Mouse (Mus musculus) thymus, adult 2 months (tissue): Measurements from ENCODE around the gene Araf. TPM values are rescaled to one million over a fixed set of nuclear protein-coding genes. Genes with fewer than 3 reads are reported as not detected.
"Not testable (repeated sequence)": the region's sequence is repeated elsewhere in the genome, so short reads cannot be mapped to it uniquely, and the experiment has no call there.

ENCODE experiments used
- DNase-seq: peaks from one replicate; pipeline ENCODE4 v3.0.0; 2021
- H3K27ac ChIP-seq: fragments of 200-500 bp; 2 replicates; pipeline ENCODE4 v1.5.1; 2012; ENCODE audit warnings: low read length, control low read depth; ENCODE audit not compliant: control insufficient read depth, insufficient read depth
- H3K27me3 ChIP-seq: fragments of 200-500 bp; 2 replicates; pipeline ENCODE4 v1.6.1; 2012; ENCODE audit warnings: mild to moderate bottlenecking, low read length, moderate library complexity, mixed read lengths; ENCODE audit not compliant: control insufficient read depth, insufficient read depth
- H3K36me3 ChIP-seq: fragments of 200-500 bp; 2 replicates; pipeline ENCODE4 v1.6.1; 2012; ENCODE audit warnings: mild to moderate bottlenecking, low read length, moderate library complexity; ENCODE audit not compliant: control insufficient read depth, insufficient read depth
- H3K4me1 ChIP-seq: fragments of 200-500 bp; replicated peaks from 2 replicates; pipeline ENCODE4 v1.6.1; 2012; ENCODE audit warnings: low read length; ENCODE audit not compliant: control insufficient read depth, insufficient read depth
- H3K4me3 ChIP-seq: fragments of 200-500 bp; 2 replicates; pipeline ENCODE4 v1.5.1; 2012; ENCODE audit warnings: mild to moderate bottlenecking, low read length, control low read depth, moderate library complexity; ENCODE audit not compliant: control insufficient read depth, insufficient read depth
- CTCF ChIP-seq: fragments of 200-500 bp; IDR thresholded peaks from 2 replicates; pipeline ENCODE4 v1.5.1; 2012; ENCODE audit warnings: mild to moderate bottlenecking, control low read depth, low read length, moderate library complexity, borderline replicate concordance; ENCODE audit not compliant: control insufficient read depth, poor library complexity, insufficient read depth; ENCODE audit errors: extremely low read depth
- POLR2A ChIP-seq: fragments of 200-500 bp; IDR thresholded peaks from 2 replicates; pipeline ENCODE4 v1.6.1; 2012; ENCODE audit warnings: mild to moderate bottlenecking, low read length, control low read depth, moderate library complexity; ENCODE audit not compliant: control insufficient read depth, poor library complexity, insufficient read depth; ENCODE audit errors: extremely low read depth
- WGBS: fragments of 180-500 bp; shearing (Covaris S2); methylation state at CpG from one replicate; pipeline ENCODE4 v1.1.7; 2018; 5-methylcytosine and 5-hydroxymethylcytosine counted together
- polyA plus RNA-seq: library from polyadenylated mRNA; depleted of rRNA; stranded (reverse); fragments of >200 nt; gene quantifications from 2 replicates; pipeline ENCODE4 v1.2.3, GENCODE M21; 2012

Gene Araf
- polyA plus RNA-seq, 1 experiment, result 224 TPM

GRCm38 (mm10) chrX:20787309-20787708 lies 10.3 kb upstream of the Araf start:
- TF ChIP-seq CTCF (no peak), POLR2A (no peak)
- Histone ChIP-seq H3K36me3 (no peaks in the 10 kb centered on the region), H3K4me1 (no peaks in the 10 kb centered on the region), H3K27me3 (no peaks in the 10 kb centered on the region), H3K27ac (no peak overlapping the region), H3K4me3 (no peak overlapping the region)
- WGBS, result 81% methylated on average over 2 of the region's 2 CpGs
- DNase-seq, result no peak

DNA sequence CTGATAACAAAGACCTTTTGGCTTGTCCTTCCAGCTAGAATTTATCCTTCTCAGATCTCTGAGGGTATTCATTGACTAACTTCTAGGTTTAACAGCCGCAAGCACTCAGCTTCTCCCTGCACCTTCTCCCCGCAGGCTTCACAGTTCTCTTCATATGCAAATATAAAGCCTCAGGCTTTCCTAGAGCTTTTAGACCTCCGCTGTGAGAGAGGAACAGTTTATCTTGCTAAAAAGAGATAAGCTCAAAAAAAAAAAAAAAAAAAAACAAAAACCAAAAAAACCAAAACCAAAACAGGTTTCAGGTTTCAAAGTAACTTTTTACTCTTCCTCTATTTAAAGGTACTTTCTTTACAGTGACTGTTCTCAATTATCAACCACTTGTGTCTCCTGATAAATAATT lies 5.2 kb upstream of the Araf start:
- 52% methylated on average over 3 of the region's 3 CpGs for WGBS
- TF ChIP-seq CTCF (no peak), POLR2A (no peak)
- Histone ChIP-seq H3K27ac (no peak overlapping the region), H3K4me1 (no peaks in the 10 kb centered on the region), H3K27me3 (no peaks in the 10 kb centered on the region), H3K36me3 (no peaks in the 10 kb centered on the region), H3K4me3 (no peak overlapping the region)
- DNase-seq, result no peak

DNA sequence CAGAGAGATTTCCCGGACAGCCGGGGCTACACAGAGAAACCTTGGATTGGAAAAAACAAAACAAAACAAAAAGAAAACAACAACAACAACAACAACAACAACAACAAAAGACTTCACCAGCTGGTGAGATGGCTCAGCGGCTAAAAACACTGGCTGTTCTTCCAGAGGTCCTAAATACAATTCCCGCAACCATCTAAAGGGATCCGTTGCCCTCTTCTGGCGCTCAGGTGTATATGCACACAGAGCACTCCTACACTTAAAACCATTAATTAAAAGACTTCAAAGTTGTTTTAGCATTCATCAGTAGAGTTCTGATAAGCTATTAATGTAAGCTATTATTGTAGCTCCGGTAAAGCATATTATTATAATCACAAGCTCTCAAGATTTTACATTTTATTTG lies 4.4 kb upstream of the Araf start:
- H3K27ac ChIP-seq, result no peak overlapping the region
- H3K4me1 ChIP-seq, result peaks cover 6% of the 10 kb centered on the region; the same call in 1 of the 2 replicates
- H3K27me3 ChIP-seq, result no peaks in the 10 kb centered on the region
- TF ChIP-seq POLR2A (no peak), CTCF (no peak)
- H3K36me3 ChIP-seq, result no peaks in the 10 kb centered on the region
- WGBS, result 83% methylated on average over 7 of the region's 7 CpGs
- H3K4me3 ChIP-seq, result no peak overlapping the region
- DNase-seq, result no peak

GRCm38 (mm10) chrX:20794229-20794628 lies 3.4 kb upstream of the Araf start:
- Histone ChIP-seq H3K4me1 (peaks cover 9% of the 10 kb centered on the region; the same call in 1 of the 2 replicates), H3K36me3 (no peaks in the 10 kb centered on the region), H3K27me3 (no peaks in the 10 kb centered on the region), H3K27ac (no peak overlapping the region), H3K4me3 (no peak overlapping the region)
- TF ChIP-seq POLR2A, result no peak
- no peak for TF ChIP-seq CTCF
- no peak for DNase-seq
- WGBS, result 91% methylated on average over 5 of the region's 5 CpGs

DNA sequence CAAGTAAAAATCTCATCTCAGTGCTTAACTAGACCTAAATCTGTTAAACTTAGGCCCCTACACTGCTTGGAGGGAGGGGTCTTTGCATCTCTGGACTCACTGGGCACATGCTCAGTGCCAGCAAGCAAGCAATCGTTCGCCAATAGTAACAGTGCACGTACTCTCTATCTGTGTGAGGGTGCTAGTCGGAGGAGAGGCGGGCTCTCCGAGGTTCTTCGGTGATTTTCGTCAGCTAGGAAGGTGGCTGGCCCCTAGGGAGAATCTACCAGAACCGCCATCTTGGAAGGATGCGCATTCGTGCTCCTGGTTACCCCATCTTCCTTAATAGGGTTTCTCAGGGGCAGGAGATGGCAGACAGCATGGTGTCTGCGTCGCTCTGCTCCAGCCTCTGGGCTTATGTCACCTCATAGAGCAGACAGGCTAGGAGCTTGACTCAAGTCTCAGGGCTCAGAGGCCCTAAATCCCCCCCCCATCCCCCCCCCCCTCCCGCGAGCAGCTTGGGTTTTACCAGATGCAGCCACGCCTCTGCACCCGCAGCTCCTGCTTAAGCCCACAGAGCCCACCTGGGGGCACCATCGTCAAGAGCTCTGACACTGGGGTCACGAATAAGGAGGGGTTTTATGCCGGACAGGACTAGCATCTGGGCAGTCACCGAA lies 655 bp downstream of the Araf start:
- no peaks in the 10 kb centered on the region for H3K36me3 ChIP-seq
- TF ChIP-seq CTCF (no peak), POLR2A (no peak)
- DNase-seq, result peak; percentile 76
- H3K4me3 ChIP-seq, result peak overlapping the region; percentile 66
- WGBS, result 1% methylated on average over 20 of the region's 21 CpGs
- H3K27me3 ChIP-seq, result no peaks in the 10 kb centered on the region
- peak overlapping the region; percentile 92 for H3K27ac ChIP-seq
- peaks cover 9% of the 10 kb centered on the region; the same call in 1 of the 2 replicates for H3K4me1 ChIP-seq

- peak overlapping the region; percentile 92; the same call in 1 of the 2 replicates for H3K27ac ChIP-seq
- TF ChIP-seq POLR2A, result no peak
- no peak for TF ChIP-seq CTCF
- 6% methylated on average over 7 of the region's 7 CpGs for WGBS
Observed at GRCm38 (mm10) chrX:20798797-20799147, 1.2 kb downstream of the Araf start.

DNA sequence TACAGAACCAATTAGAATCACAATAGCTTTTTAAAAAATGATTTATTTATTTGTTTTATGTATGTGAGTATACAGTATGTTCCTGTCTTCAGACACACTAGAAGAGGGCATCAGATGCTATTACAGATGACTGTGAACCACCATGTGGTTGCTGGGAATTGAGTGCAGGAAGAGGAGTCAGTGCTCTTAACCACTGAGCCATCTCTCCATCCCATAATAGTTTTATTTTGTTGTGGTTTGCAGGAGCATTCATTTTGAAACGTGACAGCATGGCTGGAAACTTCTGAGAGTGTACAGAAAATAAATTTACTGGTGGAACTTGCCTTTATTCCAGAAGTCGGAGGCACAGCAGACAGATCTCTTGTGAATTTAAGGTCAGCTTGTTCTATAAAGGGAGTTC lies 3.8 kb downstream of the Araf start:
- no peak for DNase-seq
- TF ChIP-seq CTCF, result no peak
- TF ChIP-seq POLR2A, result no peak
- Histone ChIP-seq H3K4me3 (no peak overlapping the region), H3K4me1 (peaks cover 9% of the 10 kb centered on the region; the same call in 1 of the 2 replicates), H3K27ac (no peak overlapping the region), H3K36me3 (no peaks in the 10 kb centered on the region), H3K27me3 (no peaks in the 10 kb centered on the region)
- 18% methylated on average over 2 of the region's 2 CpGs for WGBS

More at GRCm38 (mm10) chrX:20798797-20799147, 1.2 kb downstream of the Araf start:
- Histone ChIP-seq H3K36me3 (no peaks in the 10 kb centered on the region), H3K4me1 (peaks cover 9% of the 10 kb centered on the region; the same call in 1 of the 2 replicates), H3K27me3 (no peaks in the 10 kb centered on the region), H3K4me3 (peak overlapping the region; percentile 66)
- no peak for DNase-seq

DNA sequence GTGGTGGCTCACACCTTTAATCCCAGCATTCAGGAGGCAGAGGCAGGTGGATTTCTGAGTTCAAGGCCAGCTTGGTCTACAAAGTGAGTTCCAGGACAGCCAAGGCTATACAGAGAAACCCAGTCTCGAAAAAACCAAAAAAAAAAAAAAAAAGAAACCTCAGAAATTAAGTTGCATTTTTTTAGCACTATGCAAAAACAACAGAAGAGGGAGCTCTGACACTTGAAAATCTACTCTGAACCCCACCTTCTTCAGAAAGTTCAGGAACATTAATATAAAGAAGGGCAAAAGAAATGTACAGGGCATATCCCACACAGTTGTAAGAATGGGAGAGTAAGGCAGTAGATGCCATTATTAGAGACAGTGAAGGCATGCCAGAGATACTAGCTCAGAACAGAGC lies 6.7 kb downstream of the Araf start:
- H3K27me3 ChIP-seq, DNase-seq, H3K4me1 ChIP-seq, H3K27ac ChIP-seq, H3K4me3 ChIP-seq, H3K36me3 ChIP-seq: not testable (repeated sequence)
- 0% methylated on average over 1 of the region's 1 CpGs for WGBS
